ENCODE assay signal across 17 mouse cellular contexts in the genomic region with DNA sequence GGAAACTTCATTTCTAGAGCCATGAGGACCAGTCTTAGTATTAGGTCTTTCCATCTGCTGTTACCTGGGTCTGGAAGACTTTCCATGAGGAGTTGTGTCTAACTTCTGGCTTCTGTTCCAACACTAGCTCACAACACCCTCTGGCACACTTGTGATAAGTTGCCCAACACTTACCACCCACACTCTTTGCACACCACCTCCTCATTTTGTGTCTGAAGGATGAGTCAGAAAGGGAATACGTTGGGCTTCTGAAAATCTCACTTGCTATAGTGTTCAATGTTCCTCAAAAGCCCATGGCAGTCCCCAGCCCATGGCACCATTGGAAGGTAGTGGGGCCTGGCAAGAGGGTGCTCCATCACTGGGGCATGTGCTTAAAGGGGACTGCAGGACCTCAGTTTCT.
DNase-seq lines count a peak whose midpoint lies in the region.
"Had no signal": no experiment of that assay in that cellular context is flagged by ENCODE, and none has a peak within 500 bp of the region (broad histone marks: within the 10 kb centered on the region; RNA-seq: fewer than 3 reads in every experiment).

No protein-coding gene starts in this region.

- intact Hi-C loops in heart, postnatal 10 days (cut with DNase I), result no loop called here

- DNase-seq in heart, adult 11 months, result peak; percentile 56
- no peak for DNase-seq in heart, postnatal 10 days
- DNase-seq in left cerebral cortex, adult 9 months (ENCODE audit: low spot score in 2 of 2), result peak; percentile 39 to 59
- DNase-seq in left cerebral cortex, adult 11 months (ENCODE audit: low spot score), result no peak
- DNase-seq in brain, adult 2 months (ENCODE audit: low read depth, low spot score), result peak; percentile 84
- peak; percentile 42 to 51 for DNase-seq in right cerebral cortex, postnatal 36 days (ENCODE audit: low spot score in 2 of 2)
- DNase-seq in neural tube, embryonic 10.5 days (ENCODE audit: extremely low spot score, low spot score), result no peak
- DNase-seq: adrenal gland, postnatal 25 days; cerebellum, adult 18-20 months; cerebellum, postnatal 10 days; gastrocnemius, adult 2 months; gastrocnemius, postnatal 36 days; heart, adult 2 months; heart, postnatal 14 days; kidney, adult 18-20 months; kidney, postnatal 25 days; thymus, postnatal 4 days had no signal

Comparison
In these comparisons a context has a peak if more than half of its experiments do, and no peak if none do; other contexts are left out.
1. DNase-seq: peak in heart, adult 11 months (single experiment), left cerebral cortex, adult 9 months (2 of 2), brain, adult 2 months (single experiment) and right cerebral cortex, postnatal 36 days (2 of 2); none in heart, postnatal 10 days (0 of 2), left cerebral cortex, adult 11 months (single experiment) and neural tube, embryonic 10.5 days (single experiment).